In genomic region chr16:20651947-20652310, GRCm38 (mm10) we compare ENCODE assay signal across 8 mouse cellular contexts. TPM values are rescaled to one million over a fixed set of nuclear protein-coding genes. Genes with fewer than 3 reads are reported as not detected.
DNase-seq lines count a peak whose midpoint lies in the region; ATAC-seq lines count a peak whose summit lies in the region.

No protein-coding gene starts in this region.

- H3K27me3 ChIP-seq in heart, embryonic 16.5 days (ENCODE audit: control insufficient read depth, insufficient read depth, low read length) = no peaks in the 10 kb centered on the region
- no peaks in the 10 kb centered on the region for H3K27me3 ChIP-seq in hindbrain, embryonic 10.5 days (ENCODE audit: insufficient read depth, poor library complexity, severe bottlenecking)
- H3K27me3 ChIP-seq in megakaryocyte, embryonic 14.5 days (replicated peaks) = peaks cover 10% of the 10 kb centered on the region

- no peak for DNase-seq in heart, postnatal 4 days
- peak; percentile 52 for DNase-seq in R1 (ENCODE audit: low read depth, low spot score)
- no peak for DNase-seq in hindbrain, embryonic 10.5 days (ENCODE audit: low spot score)
- no peak for DNase-seq in adrenal gland, adult (ENCODE audit: inconsistent age in 2 of 2, low spot score in 1 of 2)
- DNase-seq in ovary, adult 18-20 months (ENCODE audit: low spot score) = no peak
- DNase-seq in cerebellum, postnatal 36 days = no peak

- 0 out of 2 replicates have a peak overlapping the region, but pooled peaks have one; percentile 11 for H3K27ac ChIP-seq in heart, embryonic 16.5 days (ENCODE audit: low read length)
- peak overlapping the region; percentile 90 for H3K27ac ChIP-seq in hindbrain, embryonic 10.5 days

- H3K9me3 ChIP-seq in heart, embryonic 16.5 days (replicated peaks; ENCODE audit: control insufficient read depth, low read length) = no peaks in the 10 kb centered on the region
- no peaks in the 10 kb centered on the region for H3K9me3 ChIP-seq in hindbrain, embryonic 10.5 days
- no peaks in the 10 kb centered on the region for H3K9me3 ChIP-seq in megakaryocyte, embryonic 14.5 days

- H3K4me1 ChIP-seq in heart, embryonic 16.5 days (ENCODE audit: control insufficient read depth, insufficient read depth, low read length) = peaks cover 10% of the 10 kb centered on the region
- peaks cover 17% of the 10 kb centered on the region for H3K4me1 ChIP-seq in hindbrain, embryonic 10.5 days (replicated peaks)
- peaks cover 20% of the 10 kb centered on the region for H3K4me1 ChIP-seq in megakaryocyte, embryonic 14.5 days

- 3% methylated on average over 12 of the region's 12 CpGs for WGBS in heart, embryonic 16.5 days
- 14% methylated on average over 12 of the region's 12 CpGs for WGBS in hindbrain, embryonic 10.5 days

- ATAC-seq in heart, embryonic 16.5 days (replicated peaks; ENCODE audit: extremely low read depth, insufficient read depth, low FRiP score) = no peak; the same call in 1 of the 2 replicates

- peak overlapping the region; percentile 85 for H3K4me3 ChIP-seq in heart, embryonic 16.5 days (ENCODE audit: low read length)
- H3K4me3 ChIP-seq in hindbrain, embryonic 10.5 days = peak overlapping the region; percentile 95
- H3K4me3 ChIP-seq in megakaryocyte, embryonic 14.5 days (replicated peaks) = peak overlapping the region; percentile 97

- H3K36me3 ChIP-seq in heart, embryonic 16.5 days (ENCODE audit: control insufficient read depth, insufficient read depth) = peaks cover 27% of the 10 kb centered on the region
- H3K36me3 ChIP-seq in hindbrain, embryonic 10.5 days = peaks cover 39% of the 10 kb centered on the region
- H3K36me3 ChIP-seq in megakaryocyte, embryonic 14.5 days (replicated peaks; ENCODE audit: low read length) = peaks cover 40% of the 10 kb centered on the region

- H3K4me2 ChIP-seq in heart, embryonic 16.5 days (ENCODE audit: low read depth, low read length) = peak overlapping the region; percentile 91

- peak overlapping the region; percentile 87 for H3K9ac ChIP-seq in heart, embryonic 16.5 days (ENCODE audit: low read length)

RNA-seq across cellular contexts. Expression of gene Psmd2, which starts 0.5 kb away (rescaled TPM):
- 245 and 248 TPM in 2 replicates for polyA plus RNA-seq in heart, embryonic 16.5 days (2015; fragmentation: Nextera tagmentation; extraction: Ambion mirVana)
- 100 to 1,000 TPM; 185 to 194 TPM for total RNA-seq in heart, postnatal 4 days (2021)
- 466 and 503 TPM in 2 replicates for polyA plus RNA-seq in hindbrain, embryonic 10.5 days (2016; fragmentation: Nextera tagmentation; extraction: Ambion mirVana)
- 33.0 and 128 TPM in 2 replicates for polyA plus RNA-seq in megakaryocyte, embryonic 14.5 days (2012; ENCODE audit: insufficient read depth, low replicate concordance)

RNA-seq across cellular contexts. Expression of gene Eif4g1, which starts 16.2 kb away (rescaled TPM):
- polyA plus RNA-seq in heart, embryonic 16.5 days (2015; fragmentation: Nextera tagmentation; extraction: Ambion mirVana) = 113 and 120 TPM in 2 replicates
- total RNA-seq in heart, postnatal 4 days (2021) = 100 to 1,000 TPM; 374 TPM
- polyA plus RNA-seq in hindbrain, embryonic 10.5 days (2016; fragmentation: Nextera tagmentation; extraction: Ambion mirVana) = 181 and 224 TPM in 2 replicates
- polyA plus RNA-seq in megakaryocyte, embryonic 14.5 days (2012; ENCODE audit: insufficient read depth, low replicate concordance) = 247 and 739 TPM in 2 replicates

RNA-seq across cellular contexts. Expression of gene Ece2, which starts 22.3 kb away (rescaled TPM):
- polyA plus RNA-seq in heart, embryonic 16.5 days (2015; fragmentation: Nextera tagmentation; extraction: Ambion mirVana) = 0.87 and 1.2 TPM in 2 replicates
- 1 to 10 TPM in 1 of 2 experiments, under 1 TPM in 1; 0.93 to 1.4 TPM for total RNA-seq in heart, postnatal 4 days (2021)
- polyA plus RNA-seq in hindbrain, embryonic 10.5 days (2016; fragmentation: Nextera tagmentation; extraction: Ambion mirVana) = 4.2 TPM in 2 replicates
- 0.48 TPM in 1 of 2 replicates, not detected in the other for polyA plus RNA-seq in megakaryocyte, embryonic 14.5 days (2012; ENCODE audit: insufficient read depth, low replicate concordance)

RNA-seq across cellular contexts. Expression of gene Camk2n2, which starts 30.8 kb away (rescaled TPM):
- 0.35 and 0.37 TPM in 2 replicates for polyA plus RNA-seq in heart, embryonic 16.5 days (2015; fragmentation: Nextera tagmentation; extraction: Ambion mirVana)
- total RNA-seq in heart, postnatal 4 days (2021) = 1 to 10 TPM; 2.0 TPM
- 2.6 and 4.2 TPM in 2 replicates for polyA plus RNA-seq in hindbrain, embryonic 10.5 days (2016; fragmentation: Nextera tagmentation; extraction: Ambion mirVana)
- 2.3 and 5.9 TPM in 2 replicates for polyA plus RNA-seq in megakaryocyte, embryonic 14.5 days (2012; ENCODE audit: insufficient read depth, low replicate concordance)

RNA-seq across cellular contexts. Expression of gene Alg3, which starts 40.4 kb away (rescaled TPM):
- polyA plus RNA-seq in heart, embryonic 16.5 days (2015; fragmentation: Nextera tagmentation; extraction: Ambion mirVana) = 28.4 and 28.6 TPM in 2 replicates
- total RNA-seq in heart, postnatal 4 days (2021) = 10 to 100 TPM; 13.6 to 14.6 TPM
- 59.2 and 61.3 TPM in 2 replicates for polyA plus RNA-seq in hindbrain, embryonic 10.5 days (2016; fragmentation: Nextera tagmentation; extraction: Ambion mirVana)
- 15.2 and 24.9 TPM in 2 replicates for polyA plus RNA-seq in megakaryocyte, embryonic 14.5 days (2012; ENCODE audit: insufficient read depth, low replicate concordance)
